Mouse (Mus musculus) ES-Bruce4 (cell line): ENCODE results near the gene Ccdc194.

Experiments
- CTCF ChIP-seq: IDR thresholded peaks from one replicate; pipeline ENCODE4 v1.8.1; 2011; ENCODE audit warnings: low read depth, low read length
- EP300 ChIP-seq: IDR thresholded peaks from 2 replicates; pipeline ENCODE4 v1.6.1; 2011; ENCODE audit warnings: low read depth, low read length; ENCODE audit not compliant: insufficient read depth
- POLR2A ChIP-seq: IDR thresholded peaks from one replicate; pipeline ENCODE4 v1.8.1; 2011; ENCODE audit warnings: low read length; ENCODE audit not compliant: insufficient read depth

- TF ChIP-seq CTCF (no peak), EP300 (no peak), POLR2A (no peak)
Observed at GRCm38 (mm10) chr8:71484736-71485135, 40.8 kb downstream of the Ccdc194 start.
